Mouse (Mus musculus): ENCODE measurements at regions not wholly inside any gene's neighbourhood (a gene's known extent, or its start where the extent isn't known, plus 50 kb on each side); places are given as distances from the start of the nearest gene placed in this dataset.

DNA sequence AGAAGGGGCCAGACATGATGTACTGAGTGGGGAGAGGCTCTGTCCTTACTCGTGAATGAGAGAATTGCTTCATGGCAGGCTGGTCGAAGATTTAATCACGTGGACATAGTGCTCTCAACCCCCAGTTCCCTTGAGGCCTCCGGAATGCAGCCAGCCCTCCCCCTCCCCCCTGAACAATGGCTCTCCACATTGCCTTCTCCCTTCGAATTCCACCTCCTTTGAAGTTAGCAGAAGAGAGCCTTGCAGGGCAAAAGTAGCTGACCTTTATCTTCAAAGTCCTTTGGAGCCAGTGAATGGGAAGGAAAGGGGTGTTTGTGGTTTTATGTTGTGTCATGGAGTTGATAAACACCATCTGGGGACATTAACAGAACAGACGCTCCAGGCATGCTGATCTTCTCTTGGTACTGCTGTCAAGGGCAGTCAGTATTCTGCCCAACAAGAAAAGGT lies 187.9 kb upstream of the Egfl6 start:
- peaks cover 36% of the 10 kb centered on the region; the same call in 1 of the 2 replicates for H3K27me3 ChIP-seq
- no peaks in the 10 kb centered on the region for H3K9me3 ChIP-seq
- no peak overlapping the region for H3K9ac ChIP-seq (replicated peaks)
- H3K4me2 ChIP-seq (replicated peaks) = no peak overlapping the region
- H3K4me1 ChIP-seq (replicated peaks) = peaks cover 4% of the 10 kb centered on the region
- no peaks in the 10 kb centered on the region for H3K36me3 ChIP-seq
- no peak overlapping the region for H3K27ac ChIP-seq
- peak; percentile 58; the same call in 1 of the 2 replicates for ATAC-seq
- H3K4me3 ChIP-seq (replicated peaks) = no peak overlapping the region
- WGBS = 19% methylated on average over 6 of the region's 6 CpGs

- no peaks in the 10 kb centered on the region for H3K36me3 ChIP-seq
- H3K27ac ChIP-seq = no peak overlapping the region
- H3K4me2 ChIP-seq (replicated peaks) = no peak overlapping the region
- ATAC-seq = no peak
- WGBS = 86% methylated on average over 6 of the region's 6 CpGs
- no peak overlapping the region for H3K9ac ChIP-seq (replicated peaks)
- no peak overlapping the region for H3K4me3 ChIP-seq (replicated peaks)
- H3K27me3 ChIP-seq = peaks cover 39% of the 10 kb centered on the region; the same call in 1 of the 2 replicates
- H3K9me3 ChIP-seq = no peaks in the 10 kb centered on the region
- H3K4me1 ChIP-seq (replicated peaks) = no peaks in the 10 kb centered on the region
Observed at GRCm38 (mm10) chrX:166766991-166767390, 181.5 kb upstream of the Egfl6 start.

GRCm38 (mm10) chrX:166765647-166766046 lies 180.1 kb upstream of the Egfl6 start:
- H3K9ac ChIP-seq (replicated peaks) = no peak overlapping the region
- H3K4me3 ChIP-seq (replicated peaks) = no peak overlapping the region
- no peak overlapping the region for H3K4me2 ChIP-seq (replicated peaks)
- H3K4me1 ChIP-seq (replicated peaks) = 0 out of 2 replicates have a peak, but pooled peaks cover 3% of the 10 kb centered on the region
- H3K36me3 ChIP-seq = no peaks in the 10 kb centered on the region
- ATAC-seq = no peak
- WGBS = 77% methylated on average over 2 of the region's 2 CpGs
- no peaks in the 10 kb centered on the region for H3K9me3 ChIP-seq
- no peak overlapping the region for H3K27ac ChIP-seq
- peaks cover 31% of the 10 kb centered on the region; the same call in 1 of the 2 replicates for H3K27me3 ChIP-seq

- H3K4me3 ChIP-seq (replicated peaks) = no peak overlapping the region
- no peaks in the 10 kb centered on the region for H3K9me3 ChIP-seq
- no peak overlapping the region for H3K27ac ChIP-seq
- peaks cover 33% of the 10 kb centered on the region; the same call in 1 of the 2 replicates for H3K27me3 ChIP-seq
- H3K36me3 ChIP-seq = no peaks in the 10 kb centered on the region
- H3K4me2 ChIP-seq (replicated peaks) = no peak overlapping the region
- ATAC-seq = no peak
- 0 out of 2 replicates have a peak, but pooled peaks cover 3% of the 10 kb centered on the region for H3K4me1 ChIP-seq (replicated peaks)
- WGBS = 86% methylated on average over 2 of the region's 2 CpGs
- H3K9ac ChIP-seq (replicated peaks) = no peak overlapping the region
Observed at GRCm38 (mm10) chrX:166762098-166762497, 176.6 kb upstream of the Egfl6 start.

- H3K4me1 ChIP-seq (replicated peaks) = 0 out of 2 replicates have a peak, but pooled peaks cover 3% of the 10 kb centered on the region
- H3K27me3 ChIP-seq = peaks cover 20% of the 10 kb centered on the region; the same call in 1 of the 2 replicates
- H3K36me3 ChIP-seq = no peaks in the 10 kb centered on the region
- no peak overlapping the region for H3K4me3 ChIP-seq (replicated peaks)
- ATAC-seq = no peak
- H3K9ac ChIP-seq (replicated peaks) = no peak overlapping the region
- WGBS = 64% methylated on average over 1 of the region's 1 CpGs
- no peaks in the 10 kb centered on the region for H3K9me3 ChIP-seq
- H3K4me2 ChIP-seq (replicated peaks) = no peak overlapping the region
- H3K27ac ChIP-seq = no peak overlapping the region
Observed at GRCm38 (mm10) chrX:166757152-166757551, 171.6 kb upstream of the Egfl6 start.

- Histone ChIP-seq H3K27me3 (peaks cover 26% of the 10 kb centered on the region), H3K27ac (no peak overlapping the region), H3K36me3 (no peaks in the 10 kb centered on the region), H3K9ac (replicated peaks) (no peak overlapping the region), H3K4me2 (replicated peaks) (no peak overlapping the region), H3K4me1 (replicated peaks) (peaks cover under 1% of the 10 kb centered on the region; the same call in 1 of the 2 replicates), H3K4me3 (replicated peaks) (no peak overlapping the region), H3K9me3 (no peaks in the 10 kb centered on the region)
- no peak for ATAC-seq
- WGBS = 80% methylated on average over 3 of the region's 3 CpGs
Observed at GRCm38 (mm10) chrX:166754967-166755654, 169.6 kb upstream of the Egfl6 start.

DNA sequence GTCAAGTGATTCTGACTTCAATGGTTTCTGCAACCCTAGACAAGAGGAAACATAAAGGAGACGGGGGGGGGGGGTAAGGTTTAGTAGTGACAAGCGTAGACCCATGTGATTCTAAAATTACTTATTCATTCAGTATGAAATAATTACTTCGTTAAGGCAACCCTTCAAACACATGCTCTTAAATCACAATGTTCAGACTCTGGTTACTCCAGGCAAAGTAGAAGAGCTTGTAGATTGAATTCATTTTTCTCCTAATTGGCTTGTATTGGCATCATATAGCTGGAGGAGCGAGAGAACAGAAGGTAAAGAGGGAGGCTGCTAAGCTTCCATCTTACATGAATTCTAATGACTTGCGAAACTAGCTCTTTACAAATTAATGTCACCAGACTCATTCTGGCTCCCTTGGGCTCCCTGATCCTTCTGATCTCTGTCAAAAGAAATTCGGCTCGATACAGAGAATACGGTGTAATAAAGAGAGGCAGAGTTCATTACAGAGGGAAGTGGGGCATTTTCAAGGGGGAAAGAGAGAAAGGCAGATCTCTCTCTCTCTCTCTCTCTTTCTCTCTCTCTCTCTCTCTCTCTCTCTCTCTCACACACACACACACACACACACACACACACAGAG lies 163.6 kb upstream of the Egfl6 start:
- Histone ChIP-seq H3K27ac (peak overlapping the region; percentile 56; the same call in 1 of the 2 replicates), H3K9me3 (no peaks in the 10 kb centered on the region), H3K27me3 (peaks cover 23% of the 10 kb centered on the region), H3K9ac (replicated peaks) (no peak overlapping the region), H3K4me3 (replicated peaks) (no peak overlapping the region), H3K4me2 (replicated peaks) (no peak overlapping the region), H3K4me1 (replicated peaks) (peaks cover 5% of the 10 kb centered on the region; the same call in 1 of the 2 replicates), H3K36me3 (no peaks in the 10 kb centered on the region)
- peak; percentile 89 for ATAC-seq
- WGBS = 52% methylated on average over 8 of the region's 8 CpGs

GRCm38 (mm10) chrX:166731354-166731753 lies 145.8 kb upstream of the Egfl6 start:
- Histone ChIP-seq H3K4me1 (replicated peaks) (0 out of 2 replicates have a peak, but pooled peaks cover 5% of the 10 kb centered on the region), H3K27me3 (peaks cover 51% of the 10 kb centered on the region; the same call in 1 of the 2 replicates), H3K4me3 (replicated peaks) (no peak overlapping the region), H3K27ac (no peak overlapping the region), H3K36me3 (no peaks in the 10 kb centered on the region), H3K4me2 (replicated peaks) (no peak overlapping the region), H3K9ac (replicated peaks) (no peak overlapping the region), H3K9me3 (no peaks in the 10 kb centered on the region)
- no peak for ATAC-seq
- WGBS = 81% methylated on average over 2 of the region's 2 CpGs

- Histone ChIP-seq H3K36me3 (no peaks in the 10 kb centered on the region), H3K9ac (replicated peaks) (no peak overlapping the region), H3K4me3 (replicated peaks) (no peak overlapping the region), H3K4me1 (replicated peaks) (0 out of 2 replicates have a peak, but pooled peaks cover 5% of the 10 kb centered on the region), H3K4me2 (replicated peaks) (no peak overlapping the region), H3K9me3 (no peaks in the 10 kb centered on the region), H3K27me3 (peaks cover 57% of the 10 kb centered on the region; the same call in 1 of the 2 replicates), H3K27ac (no peak overlapping the region)
- WGBS = 38% methylated on average over 2 of the region's 2 CpGs
- peak; percentile 71; the same call in 1 of the 2 replicates for ATAC-seq
Observed at GRCm38 (mm10) chrX:166728622-166728928, 143.1 kb upstream of the Egfl6 start.

GRCm38 (mm10) chrX:166727823-166728621 lies 142.5 kb upstream of the Egfl6 start:
- H3K9ac ChIP-seq (replicated peaks) = no peak overlapping the region
- 0 out of 2 replicates have a peak, but pooled peaks cover 5% of the 10 kb centered on the region for H3K4me1 ChIP-seq (replicated peaks)
- H3K4me2 ChIP-seq (replicated peaks) = no peak overlapping the region
- no peak overlapping the region for H3K4me3 ChIP-seq (replicated peaks)
- 0 out of 2 replicates have a peak overlapping the region, but pooled peaks have one; percentile 35 for H3K27ac ChIP-seq
- peak; percentile 95 for ATAC-seq
- 28% methylated on average over 7 of the region's 7 CpGs for WGBS
- no peaks in the 10 kb centered on the region for H3K9me3 ChIP-seq
- H3K36me3 ChIP-seq = no peaks in the 10 kb centered on the region
- peaks cover 56% of the 10 kb centered on the region; the same call in 1 of the 2 replicates for H3K27me3 ChIP-seq

DNA sequence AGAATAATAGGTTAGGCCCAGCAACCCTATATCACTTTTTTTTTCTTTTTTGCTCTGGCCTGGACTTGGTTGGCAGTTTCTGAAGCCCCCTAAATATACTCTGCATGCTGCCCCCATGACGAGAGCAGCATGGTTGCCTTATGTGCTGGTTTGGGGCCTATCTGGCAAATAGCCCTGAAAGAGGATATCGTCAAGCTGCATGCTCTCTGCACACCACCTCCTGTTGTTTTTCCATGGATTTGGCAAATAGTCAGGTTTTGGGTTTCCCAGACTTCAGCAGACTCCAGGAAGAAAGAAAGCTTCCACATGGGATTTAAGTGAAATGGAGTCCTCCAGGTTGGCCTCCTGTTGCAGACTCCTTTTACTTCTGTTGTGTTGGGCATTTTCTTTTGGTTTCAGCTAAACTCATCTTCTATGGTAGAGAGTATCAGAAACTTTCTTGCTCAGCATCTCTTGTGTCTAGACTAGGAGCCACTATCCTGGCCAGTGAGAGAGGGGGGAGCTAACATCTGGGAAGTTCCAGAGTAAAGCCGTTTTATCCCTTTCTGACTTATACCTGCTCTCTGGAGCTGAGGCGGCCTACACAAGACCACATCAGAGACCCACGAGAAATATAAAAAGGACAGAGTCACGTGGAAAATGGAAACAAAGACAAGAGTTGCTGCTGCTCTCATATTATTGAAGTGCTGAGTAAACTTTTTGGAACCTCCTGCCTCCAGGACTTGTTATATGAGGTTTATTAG lies 140.4 kb upstream of the Egfl6 start:
- H3K4me2 ChIP-seq (replicated peaks) = no peak overlapping the region
- H3K36me3 ChIP-seq = no peaks in the 10 kb centered on the region
- no peak overlapping the region for H3K27ac ChIP-seq
- H3K9ac ChIP-seq (replicated peaks) = no peak overlapping the region
- H3K4me1 ChIP-seq (replicated peaks) = 0 out of 2 replicates have a peak, but pooled peaks cover 5% of the 10 kb centered on the region
- WGBS = 65% methylated on average over 6 of the region's 6 CpGs
- H3K4me3 ChIP-seq (replicated peaks) = no peak overlapping the region
- no peaks in the 10 kb centered on the region for H3K9me3 ChIP-seq
- ATAC-seq = no peak
- H3K27me3 ChIP-seq = peaks cover 54% of the 10 kb centered on the region
